Mouse (Mus musculus): ENCODE results near the gene Gm30191.
"Not testable (repeated sequence)": the region's sequence is repeated elsewhere in the genome, so short reads cannot be mapped to it uniquely, and the experiment has no call there.

Gene Gm30191

DNA sequence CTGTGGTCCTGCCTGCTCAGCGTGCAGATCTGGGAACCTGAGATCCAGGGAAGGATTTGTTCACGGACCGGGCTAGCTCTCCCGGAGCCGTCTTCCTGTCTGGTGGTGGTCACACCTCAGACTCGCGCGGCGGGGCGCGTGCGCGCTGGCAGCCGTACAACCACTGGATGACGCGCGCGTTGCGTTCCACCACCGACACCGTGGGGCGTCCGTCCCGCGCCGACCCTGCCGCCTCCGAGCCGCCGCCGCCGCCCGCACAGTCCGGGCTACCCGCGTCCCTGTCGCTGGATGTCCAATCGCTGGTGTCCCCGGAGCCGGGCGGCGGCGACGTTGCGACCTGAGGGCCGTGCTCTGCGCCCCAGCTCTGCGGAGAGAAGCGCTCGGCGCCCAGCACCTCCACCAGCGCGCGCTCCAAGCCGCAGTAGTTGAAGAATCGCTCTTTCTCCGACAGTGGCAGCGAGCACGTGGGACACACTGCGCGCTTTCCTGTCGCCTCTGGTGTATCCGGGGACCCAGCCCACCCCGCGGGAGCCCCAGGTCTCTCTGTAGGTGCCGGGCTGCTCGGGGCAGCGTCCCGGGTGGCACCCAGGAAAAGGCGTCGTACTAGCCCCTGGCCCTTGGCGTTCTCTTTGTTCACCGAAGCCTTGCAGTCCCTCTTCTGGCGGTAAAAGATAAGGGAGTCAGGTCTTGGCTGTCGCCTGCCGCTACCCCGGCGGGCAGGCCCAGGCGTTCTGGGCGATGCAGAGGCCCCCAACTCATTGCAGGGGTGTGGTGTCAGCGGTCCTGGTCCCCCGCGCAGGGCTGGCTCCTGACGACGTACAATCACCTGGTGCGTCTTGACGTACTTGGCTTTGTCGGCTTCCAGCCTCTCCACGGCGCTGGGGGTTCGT lies 4.8 kb downstream of the Gm30191 start:
- DNase-seq (ENCODE audit: extremely low spot score, low spot score): peak; percentile 75

DNA sequence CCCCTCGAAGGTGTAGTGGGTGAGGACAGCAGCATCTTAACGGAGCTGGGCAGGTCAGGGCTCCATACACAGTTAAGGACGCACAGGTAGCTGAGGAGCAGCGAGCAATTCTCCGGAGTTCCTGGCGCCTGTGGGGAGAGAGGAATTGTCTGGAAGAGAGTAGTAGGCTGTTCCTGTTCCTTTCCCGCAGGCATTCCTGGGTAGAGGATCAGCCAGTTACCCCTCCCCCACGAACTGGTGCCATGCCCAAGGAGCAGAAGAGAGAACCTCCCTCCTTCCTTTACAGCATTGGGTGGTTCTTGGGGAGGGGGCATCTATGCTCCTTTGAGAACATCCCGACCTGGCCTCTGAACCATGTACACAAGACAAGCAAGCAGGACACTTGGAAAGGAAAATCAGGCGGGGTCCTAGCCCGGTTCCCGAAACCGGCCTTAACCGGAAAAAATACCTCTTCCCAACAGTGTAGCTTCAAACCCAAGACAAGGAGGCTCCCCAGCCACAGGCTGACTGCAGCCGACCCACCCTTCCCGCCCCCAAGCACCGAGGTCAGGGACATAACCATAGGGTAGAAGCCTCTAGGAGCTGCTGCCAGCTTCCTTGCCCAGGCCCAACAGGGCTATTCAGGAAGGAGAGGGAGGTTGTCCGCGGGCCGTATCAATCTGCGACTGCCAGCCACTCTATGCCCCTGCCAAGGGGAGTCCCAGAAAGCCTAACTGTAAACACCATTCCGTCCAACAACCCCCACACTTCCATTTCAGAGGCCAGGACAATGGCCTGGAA lies 5.6 kb downstream of the Gm30191 start:
- peak; percentile 72 for DNase-seq (ENCODE audit: extremely low spot score, low spot score)

DNA sequence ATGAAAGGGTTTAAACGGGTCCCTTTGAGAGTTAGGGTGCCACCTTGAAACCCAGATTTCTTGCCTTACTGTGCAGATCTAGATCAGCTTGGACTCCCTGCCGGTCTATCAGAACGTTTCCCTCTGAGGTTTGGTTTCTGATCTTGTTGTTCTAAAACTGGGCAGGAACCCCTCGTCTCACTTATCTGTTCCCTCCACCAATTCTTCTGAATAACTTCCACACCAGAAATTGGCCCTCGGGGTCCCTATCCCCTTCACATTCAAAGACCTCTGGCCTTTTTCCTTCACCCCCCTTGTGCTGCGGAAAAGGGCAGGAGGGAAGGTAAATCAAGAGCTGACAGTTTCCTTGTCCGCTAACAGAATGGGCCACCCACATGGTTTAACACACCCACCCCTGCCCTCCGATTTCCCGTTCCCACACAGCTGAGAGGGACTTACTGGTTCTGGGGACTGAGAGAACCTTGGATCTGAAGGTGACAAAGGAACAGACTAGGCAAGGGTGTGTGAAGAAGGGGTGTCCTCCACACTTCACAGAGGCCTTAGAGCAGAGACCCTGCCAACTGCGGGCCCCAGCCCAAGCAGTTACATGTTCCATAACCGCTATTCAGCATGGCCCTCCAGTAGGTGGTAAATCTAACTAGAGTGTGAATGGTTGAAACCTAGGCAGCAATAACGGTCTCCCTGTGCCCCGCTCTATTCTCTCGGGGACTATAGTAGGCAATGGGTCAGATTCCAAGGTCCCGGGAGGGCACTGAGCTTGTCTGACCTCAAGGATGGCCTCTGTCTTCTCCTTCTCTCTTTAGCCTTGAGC lies 6.4 kb downstream of the Gm30191 start:
- peak; percentile 67 for DNase-seq (ENCODE audit: extremely low spot score, low spot score)

DNA sequence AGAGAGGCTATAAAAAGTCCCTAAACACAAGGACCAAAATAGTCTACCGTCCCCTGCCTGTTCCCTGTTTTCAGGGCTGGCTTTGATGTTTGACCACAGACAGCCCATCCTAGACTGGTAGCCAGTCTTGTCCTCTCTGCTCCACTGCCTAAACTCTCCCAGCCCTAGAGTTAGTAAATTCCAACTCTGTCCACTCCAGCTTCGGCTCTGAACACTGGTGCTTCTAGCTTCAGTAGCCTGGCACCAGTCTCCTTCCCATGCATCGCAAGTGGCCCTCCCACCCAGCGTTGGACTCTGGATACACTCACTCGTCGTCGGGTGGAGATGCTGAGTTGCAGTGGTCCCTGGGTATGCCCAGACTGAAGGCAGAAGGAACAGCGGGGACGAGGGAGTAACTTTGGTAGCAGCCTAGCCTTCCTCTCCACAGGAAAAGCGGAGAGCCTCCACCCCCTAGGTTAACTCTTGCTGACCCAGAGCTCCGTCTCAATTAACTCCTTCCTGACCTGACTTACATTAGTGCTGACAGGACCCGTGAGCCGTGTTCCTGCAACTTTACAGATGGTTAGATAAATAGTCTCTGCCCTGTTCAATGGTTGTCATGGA lies 7.1 kb downstream of the Gm30191 start, which contains the start of gene Grrp1:
Grrp1 (minus strand) TSS at position 385 of the 603 bp plus-strand sequence.
- DNase-seq (ENCODE audit: extremely low spot score, low spot score): peak; percentile 74

DNA sequence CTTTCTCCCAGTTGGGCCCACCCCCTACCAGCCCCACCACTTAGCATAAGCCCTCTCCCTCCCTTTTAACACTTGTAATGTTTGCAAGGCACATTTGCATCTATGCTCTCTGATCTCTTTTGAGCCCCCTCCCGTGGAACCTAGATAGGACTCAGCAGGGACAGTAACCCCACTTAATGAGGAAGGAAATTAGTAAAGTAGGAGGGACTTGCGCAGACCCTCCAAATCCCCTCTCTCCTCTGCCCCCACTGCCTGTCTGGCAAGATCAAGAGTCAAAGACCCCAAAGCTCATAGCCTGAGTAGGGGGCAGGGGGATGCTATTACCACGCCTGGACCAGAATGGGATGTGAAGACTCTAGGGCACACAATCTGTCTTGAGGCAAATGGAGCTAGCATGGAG lies 8.1 kb downstream of the Gm30191 start:
- no peak for DNase-seq (ENCODE audit: extremely low spot score, low spot score)

DNA sequence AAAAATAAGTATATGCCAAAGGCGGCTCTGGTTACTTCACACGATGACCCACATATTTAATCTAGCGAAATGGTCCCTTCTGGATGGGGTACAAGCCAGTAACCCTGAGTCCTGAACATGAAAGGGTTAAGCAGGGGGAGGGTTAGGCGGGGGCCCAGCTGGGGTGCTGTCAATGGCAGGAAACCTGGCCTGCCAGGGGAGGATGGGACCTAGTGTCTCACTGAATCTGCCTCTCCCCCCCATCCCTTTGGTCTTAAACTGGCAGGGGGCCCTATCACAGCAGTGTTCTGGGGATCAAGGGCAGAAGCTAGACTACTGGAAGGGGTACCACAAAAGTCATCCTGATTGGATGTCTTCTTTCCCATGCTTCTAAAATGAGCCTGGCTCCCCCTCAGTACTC lies 9.1 kb downstream of the Gm30191 start:
- no peak for DNase-seq (ENCODE audit: extremely low spot score, low spot score)

DNA sequence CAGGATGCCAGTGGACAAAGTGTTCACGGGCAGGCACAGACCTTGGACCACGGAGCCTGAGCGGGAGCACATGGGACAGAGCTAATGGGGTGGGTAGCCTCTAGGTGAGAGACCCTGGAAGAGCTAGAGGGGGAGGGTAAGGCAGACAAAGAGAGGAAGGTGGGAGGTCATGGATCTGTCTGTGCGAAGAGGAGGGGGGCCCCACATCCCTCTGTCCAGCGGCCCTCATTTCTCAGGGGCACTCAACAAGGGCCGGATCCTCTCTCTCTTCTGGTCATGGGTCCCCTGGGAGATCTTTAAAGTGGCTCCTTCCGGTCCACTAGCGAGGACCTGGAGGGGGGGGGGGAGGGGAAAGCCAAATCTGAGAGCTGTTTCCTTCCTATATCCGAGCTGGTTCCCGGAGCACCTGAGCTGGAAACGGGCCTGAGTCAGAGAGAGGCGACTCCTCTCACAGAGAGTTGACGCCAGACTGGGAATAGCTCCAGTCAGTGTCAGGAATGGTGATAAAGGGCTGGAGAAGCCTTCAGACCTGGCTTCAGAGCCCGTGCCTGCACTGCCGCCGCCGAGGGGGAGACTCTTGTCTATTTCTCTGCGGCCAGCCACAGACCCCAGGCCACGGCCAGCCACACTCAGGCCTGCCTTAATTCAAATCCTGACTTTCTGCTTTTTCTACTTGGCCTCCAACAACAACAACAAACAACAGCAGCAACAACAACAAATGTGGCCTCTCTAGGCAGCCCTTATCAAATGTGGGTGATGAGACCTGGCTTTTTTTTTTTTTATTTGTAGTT lies 9.9 kb downstream of the Gm30191 start:
- peak; percentile 62 for DNase-seq (ENCODE audit: extremely low spot score, low spot score)

DNA sequence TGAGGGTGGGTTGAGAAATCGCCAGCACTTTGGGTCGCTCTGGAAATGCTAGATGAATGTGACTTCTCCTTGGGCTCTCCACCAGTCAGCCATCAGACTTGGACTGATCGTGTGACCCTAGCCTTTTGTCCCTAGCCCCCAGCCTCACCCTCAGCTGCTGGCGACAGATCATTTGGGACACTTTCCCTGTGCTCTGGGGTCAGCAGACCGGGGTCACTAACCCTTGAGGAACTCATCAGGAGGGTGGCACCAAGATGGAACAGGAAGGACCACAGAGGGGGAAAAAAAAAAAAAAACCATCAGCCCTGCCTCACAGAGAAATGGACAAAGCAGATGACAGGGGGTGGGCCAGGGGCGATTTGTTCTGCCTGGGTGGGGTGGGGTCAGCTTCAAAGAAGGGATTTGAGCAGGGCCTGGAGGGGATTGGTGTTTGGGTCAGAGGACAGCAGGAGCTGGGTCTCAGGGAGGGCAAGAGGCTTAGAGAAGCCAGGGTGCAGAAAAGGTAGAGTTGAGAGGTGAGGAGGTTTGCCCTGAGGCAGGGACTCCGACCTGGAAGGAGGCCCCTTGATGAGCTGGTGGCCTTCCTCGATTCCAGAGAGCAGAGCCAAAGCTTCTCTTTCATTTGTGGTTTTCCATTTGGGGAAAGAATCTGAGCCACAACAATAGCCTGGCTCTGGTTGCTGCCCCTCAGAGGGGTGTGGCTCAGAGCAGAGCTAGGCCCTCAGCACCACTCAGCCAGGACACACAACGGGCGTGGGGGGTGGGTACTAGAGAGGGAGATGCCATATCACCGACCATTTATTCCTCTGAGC lies 10.7 kb downstream of the Gm30191 start:
- DNase-seq (ENCODE audit: extremely low spot score, low spot score): peak; percentile 46

DNA sequence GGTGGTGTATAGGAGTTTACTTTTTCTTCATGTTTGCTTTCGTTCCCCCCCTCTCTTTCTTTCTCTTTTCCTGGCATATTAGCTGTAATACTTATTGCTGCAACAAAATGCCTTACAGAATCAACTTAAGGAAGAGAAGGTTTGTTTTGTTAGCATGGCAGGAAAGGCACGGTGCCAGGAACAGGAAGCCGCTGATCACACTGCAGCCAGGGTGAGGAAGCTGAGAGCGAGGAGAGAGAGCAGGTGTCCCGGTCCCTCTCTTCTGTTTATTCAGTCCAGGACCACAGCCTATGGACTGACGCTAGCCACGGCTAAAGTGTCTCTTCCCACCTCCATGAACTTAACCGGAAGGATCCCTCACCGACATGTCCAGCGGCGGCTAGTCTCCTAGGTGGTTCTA lies 11.6 kb downstream of the Gm30191 start:
- DNase-seq (ENCODE audit: extremely low spot score, low spot score): no peak

DNA sequence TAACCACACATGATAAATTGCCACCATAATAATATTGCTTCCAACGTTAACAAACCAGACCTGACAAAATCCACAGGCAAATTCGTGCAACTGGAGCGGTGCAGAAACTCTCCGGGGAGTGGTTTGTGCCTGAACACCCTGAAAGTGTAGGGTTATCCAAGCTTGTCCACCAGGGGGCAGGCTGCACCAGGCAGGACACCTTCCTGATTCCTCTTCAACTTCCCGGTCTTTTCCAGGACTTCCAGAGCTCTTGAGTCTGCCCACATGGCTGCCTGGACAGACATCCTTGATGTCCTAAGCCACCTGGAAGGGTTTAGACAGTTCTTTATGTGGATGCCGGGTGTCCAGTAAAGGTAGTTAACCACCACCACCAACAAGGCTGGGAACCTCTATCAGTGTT lies 16.5 kb downstream of the Gm30191 start:
- peak; percentile 55 for DNase-seq (ENCODE audit: extremely low spot score, low spot score)

DNA sequence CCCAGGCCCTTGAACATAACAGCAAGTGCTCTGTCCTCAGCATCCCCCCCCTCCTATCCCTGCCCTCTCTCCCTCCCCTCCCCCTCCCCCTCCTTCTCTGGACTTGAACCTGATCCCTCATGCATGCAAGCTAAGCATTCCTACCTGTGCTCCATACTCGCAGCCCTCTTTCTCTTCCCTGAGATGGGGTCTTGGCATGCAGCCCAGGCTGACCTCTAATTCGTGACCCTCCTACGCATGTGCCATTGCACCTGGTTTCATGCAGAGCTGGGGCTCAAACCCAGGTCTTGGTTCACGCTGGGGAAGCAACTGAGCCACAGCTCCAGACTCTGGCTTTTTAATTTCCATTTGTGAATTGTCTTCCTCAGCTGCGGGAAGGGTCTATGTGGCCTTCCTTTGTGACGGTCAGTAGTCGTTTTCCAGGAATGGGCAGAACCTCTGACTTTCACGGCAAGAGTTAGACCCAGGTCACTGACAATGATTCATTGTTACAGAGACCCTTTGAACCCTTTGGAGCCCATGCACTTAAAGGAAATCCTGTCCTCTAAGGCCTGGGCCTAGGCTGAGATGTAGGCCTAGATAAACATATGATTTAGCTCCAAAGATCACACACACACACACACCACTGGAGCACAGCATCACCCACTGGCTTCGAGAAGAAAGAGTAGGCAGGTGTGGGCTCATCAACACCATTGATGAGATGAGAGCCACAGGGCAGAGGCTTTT lies 19.3 kb downstream of the Gm30191 start:
- DNase-seq (ENCODE audit: extremely low spot score, low spot score): no peak

DNA sequence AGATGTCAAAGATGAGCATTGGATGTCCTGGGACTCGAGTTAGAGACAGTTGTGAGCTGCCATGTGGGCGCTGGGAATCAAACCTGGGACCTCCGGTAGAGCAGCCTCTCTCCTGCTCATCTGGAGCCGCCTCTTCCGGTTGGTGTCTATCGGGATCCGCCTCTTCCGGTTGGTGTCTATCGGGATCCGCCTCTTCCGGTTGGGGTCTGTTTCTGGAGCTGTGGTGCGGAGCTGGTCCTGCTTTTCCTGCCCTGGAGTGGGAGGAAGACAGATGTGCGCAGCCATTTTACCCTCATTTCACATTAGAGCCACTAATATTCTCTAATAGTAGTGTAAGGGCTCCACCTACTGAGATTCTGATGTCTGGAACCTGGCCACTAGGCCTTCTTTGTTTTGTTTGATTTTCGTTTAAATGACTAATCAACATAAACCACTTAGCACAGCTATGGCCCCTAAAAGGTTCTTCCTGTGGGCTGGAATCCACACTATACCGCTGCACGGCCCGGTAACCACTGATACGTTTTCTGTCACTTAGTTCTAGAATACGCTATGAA lies 21.4 kb downstream of the Gm30191 start:
- DNase-seq (ENCODE audit: extremely low spot score, low spot score): no peak

DNA sequence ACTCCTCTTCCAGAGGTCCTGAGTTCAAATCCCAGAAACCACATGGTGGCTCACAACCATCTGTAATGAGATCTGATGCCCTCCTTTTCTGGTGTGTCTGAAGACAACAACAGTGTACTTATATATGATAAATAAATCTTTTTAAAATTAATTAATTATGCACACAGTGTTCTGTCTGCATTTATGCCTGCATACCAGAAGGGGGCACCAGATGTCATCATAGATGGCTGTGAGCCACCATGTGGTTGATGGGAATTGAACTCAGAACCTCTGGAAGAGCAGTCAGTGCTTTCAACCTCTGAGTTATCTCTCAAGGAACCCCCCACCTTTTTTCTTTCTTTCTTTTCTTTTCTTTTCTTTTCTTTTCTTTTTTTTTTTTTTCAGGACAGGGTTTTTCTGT lies 22.9 kb downstream of the Gm30191 start:
- not testable (repeated sequence) for DNase-seq (ENCODE audit: extremely low spot score, low spot score)

DNA sequence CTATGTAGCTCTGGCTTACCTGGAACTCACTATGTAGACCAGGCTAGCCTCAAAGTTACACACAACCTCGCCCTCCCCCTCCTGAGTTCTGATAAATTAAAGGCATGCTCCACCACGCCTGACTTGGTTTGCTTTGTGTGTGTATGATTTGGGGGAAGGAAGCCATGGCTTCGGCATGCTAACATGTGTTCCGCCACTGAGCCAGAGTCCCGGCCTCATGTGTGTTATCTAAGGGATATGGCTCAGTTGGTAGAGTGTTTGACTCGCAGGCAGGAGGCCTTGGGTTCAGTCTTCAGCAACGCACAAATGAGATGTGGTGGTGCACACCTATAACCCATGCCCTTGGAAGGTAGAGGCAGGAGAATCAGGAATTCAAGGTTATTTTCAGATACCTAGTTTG lies 25.2 kb downstream of the Gm30191 start:
- DNase-seq (ENCODE audit: extremely low spot score, low spot score): no peak

DNA sequence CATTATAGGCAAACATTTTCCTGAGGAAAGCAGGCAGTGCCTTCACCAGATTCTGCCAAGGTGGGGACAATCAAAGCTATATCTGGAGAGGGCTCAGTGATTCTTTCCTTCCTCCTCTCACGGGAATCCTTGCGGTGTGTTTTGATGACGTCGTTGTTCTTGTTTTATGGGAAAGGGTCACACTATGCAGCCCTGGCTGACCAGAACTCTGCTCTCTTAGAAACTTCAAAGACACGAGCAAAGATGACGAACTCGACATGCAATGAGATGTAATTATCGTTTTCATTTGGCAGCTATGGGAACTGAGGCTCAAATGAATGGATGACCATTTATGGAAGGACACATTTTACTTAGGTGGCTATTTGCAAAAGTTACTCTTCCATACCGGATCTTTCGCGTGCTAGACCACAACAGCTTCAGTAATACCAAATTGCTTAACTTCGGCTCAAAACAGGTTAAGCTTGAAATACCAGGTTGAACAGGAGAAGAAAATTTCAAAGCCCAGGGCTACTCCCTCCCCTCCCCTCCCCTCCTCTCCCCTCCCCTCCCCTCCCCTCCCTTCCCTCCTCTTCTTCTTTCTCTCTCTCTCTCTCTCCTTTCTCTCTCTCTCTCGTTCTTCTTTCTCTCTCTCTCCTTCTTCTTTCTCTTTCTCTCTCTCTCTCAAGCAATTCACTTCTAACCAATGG lies 26.1 kb downstream of the Gm30191 start:
- DNase-seq (ENCODE audit: extremely low spot score, low spot score): no peak

DNA sequence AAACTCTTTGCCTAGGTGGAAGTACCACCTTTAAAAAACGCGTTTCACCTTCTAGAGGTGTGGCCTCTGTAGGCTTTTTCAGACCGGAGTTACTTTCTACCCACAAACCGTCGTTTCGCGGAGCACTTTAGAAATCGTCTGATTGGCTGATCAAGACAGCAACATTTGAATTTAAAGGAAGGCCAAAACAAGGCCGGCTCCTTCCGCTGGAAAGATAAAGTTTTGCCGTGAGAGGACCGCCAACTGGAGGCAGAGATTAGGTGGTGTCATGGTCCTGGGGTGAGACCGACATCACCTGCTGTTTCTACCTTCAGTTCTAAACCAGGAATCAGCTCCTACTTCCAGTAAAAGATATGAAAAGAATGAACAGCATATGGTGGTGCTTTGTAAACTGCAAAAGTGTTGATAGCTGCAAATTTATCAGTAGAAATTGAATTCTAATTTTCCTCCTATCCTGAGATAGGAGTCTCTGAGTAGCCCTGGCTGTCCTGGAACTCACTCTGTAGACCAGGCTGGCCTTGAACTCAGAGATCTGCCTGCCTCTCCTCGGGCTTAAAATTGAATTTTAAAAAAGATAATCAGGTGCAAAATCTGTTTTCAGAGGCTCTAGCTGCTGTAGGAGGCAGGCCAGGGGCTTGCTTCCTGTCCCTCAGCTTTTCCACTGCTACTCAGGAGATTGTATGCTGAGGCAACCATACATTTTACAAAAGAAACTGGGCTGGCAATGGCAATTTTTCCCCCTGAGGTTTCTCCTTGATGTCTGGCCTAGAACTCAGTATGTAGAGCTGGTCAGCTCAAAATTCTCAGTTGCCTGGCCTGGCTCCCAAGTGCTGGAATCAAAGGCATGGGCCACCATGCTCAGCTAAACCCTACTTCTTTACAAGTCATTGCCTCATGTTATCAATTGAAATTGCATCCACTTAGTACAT lies 26.9 kb downstream of the Gm30191 start:
- no peak for DNase-seq (ENCODE audit: extremely low spot score, low spot score)

DNA sequence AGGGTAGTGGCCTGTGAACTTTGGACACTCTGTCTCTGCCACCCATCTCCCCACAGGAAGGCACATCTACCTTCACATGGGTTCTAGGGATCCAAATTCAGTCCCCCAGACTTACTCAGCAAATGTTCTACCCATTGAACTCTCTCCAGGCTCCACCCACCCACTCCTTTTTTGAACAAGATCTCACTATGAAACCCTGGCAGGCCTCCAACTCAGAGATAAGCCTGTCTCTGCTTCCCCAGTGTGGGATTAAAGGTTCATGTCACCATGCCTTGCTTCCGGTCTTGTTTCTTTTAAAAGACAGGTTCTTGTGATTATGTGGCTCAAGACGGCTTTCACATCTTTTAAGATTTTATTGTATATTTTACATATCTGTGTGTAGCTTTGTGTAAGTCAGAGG lies 38.2 kb downstream of the Gm30191 start:
- DNase-seq (ENCODE audit: extremely low spot score, low spot score): no peak
